Mouse (Mus musculus): ENCODE measurements around the gene Phex. TPM values are rescaled to one million over a fixed set of nuclear protein-coding genes. Genes with fewer than 3 reads are reported as not detected.

Gene Phex
- polyA plus RNA-seq, 1 experiment from 2014 or later: 0.23 TPM

GRCm38 (mm10) chrX:157328396-157328795, 86.7 kb downstream of the Phex start:
- Histone ChIP-seq H3K36me3 (ENCODE audit: control insufficient read depth, insufficient read depth, low read length) (no peaks in the 10 kb centered on the region), H3K4me1 (ENCODE audit: control insufficient read depth, insufficient read depth, low read length) (no peaks in the 10 kb centered on the region), H3K9me3 (replicated peaks; ENCODE audit: control insufficient read depth, low read length, poor library complexity, severe bottlenecking) (no peaks in the 10 kb centered on the region), H3K27me3 (ENCODE audit: control insufficient read depth, insufficient read depth, low read depth, low read length) (no peaks in the 10 kb centered on the region), H3K9ac (ENCODE audit: low read depth, low read length) (no peak overlapping the region), H3K4me2 (ENCODE audit: low read length) (no peak overlapping the region), H3K27ac (ENCODE audit: low read length) (no peak overlapping the region), H3K4me3 (ENCODE audit: low read depth, low read length) (no peak overlapping the region)
- no peak for ATAC-seq
- WGBS: 77% methylated on average over 1 of the region's 1 CpGs

- Histone ChIP-seq H3K9ac (ENCODE audit: low read depth, low read length) (no peak overlapping the region), H3K27ac (ENCODE audit: low read length) (no peak overlapping the region), H3K4me2 (ENCODE audit: low read length) (no peak overlapping the region), H3K4me3 (ENCODE audit: low read depth, low read length) (no peak overlapping the region), H3K9me3 (replicated peaks; ENCODE audit: control insufficient read depth, low read length, poor library complexity, severe bottlenecking) (no peaks in the 10 kb centered on the region), H3K36me3 (ENCODE audit: control insufficient read depth, insufficient read depth, low read length) (no peaks in the 10 kb centered on the region), H3K27me3 (ENCODE audit: control insufficient read depth, insufficient read depth, low read depth, low read length) (no peaks in the 10 kb centered on the region), H3K4me1 (ENCODE audit: control insufficient read depth, insufficient read depth, low read length) (no peaks in the 10 kb centered on the region)
- ATAC-seq: no peak
- WGBS: 91% methylated on average over 3 of the region's 3 CpGs
These were observed 87.4 kb downstream of the Phex start for GRCm38 (mm10) chrX:157327756-157328155.

GRCm38 (mm10) chrX:157324396-157324795, 90.7 kb downstream of the Phex start:
- H3K27me3 ChIP-seq (ENCODE audit: control insufficient read depth, insufficient read depth, low read depth, low read length): no peaks in the 10 kb centered on the region
- H3K4me1 ChIP-seq (ENCODE audit: control insufficient read depth, insufficient read depth, low read length): no peaks in the 10 kb centered on the region
- no peaks in the 10 kb centered on the region for H3K9me3 ChIP-seq (replicated peaks; ENCODE audit: control insufficient read depth, low read length, poor library complexity, severe bottlenecking)
- H3K4me3 ChIP-seq (ENCODE audit: low read depth, low read length): no peak overlapping the region
- no peak overlapping the region for H3K27ac ChIP-seq (ENCODE audit: low read length)
- H3K4me2 ChIP-seq (ENCODE audit: low read length): no peak overlapping the region
- no peak overlapping the region for H3K9ac ChIP-seq (ENCODE audit: low read depth, low read length)
- no peaks in the 10 kb centered on the region for H3K36me3 ChIP-seq (ENCODE audit: control insufficient read depth, insufficient read depth, low read length)
- WGBS: 90% methylated on average over 3 of the region's 3 CpGs
- ATAC-seq: no peak

- no peak for ATAC-seq
- Histone ChIP-seq H3K4me1 (ENCODE audit: control insufficient read depth, insufficient read depth, low read length) (peaks cover 6% of the 10 kb centered on the region; the same call in 1 of the 2 replicates), H3K4me2 (ENCODE audit: low read length) (no peak overlapping the region), H3K27me3 (ENCODE audit: control insufficient read depth, insufficient read depth, low read depth, low read length) (no peaks in the 10 kb centered on the region), H3K27ac (ENCODE audit: low read length) (no peak overlapping the region), H3K9ac (ENCODE audit: low read depth, low read length) (no peak overlapping the region), H3K9me3 (replicated peaks; ENCODE audit: control insufficient read depth, low read length, poor library complexity, severe bottlenecking) (no peaks in the 10 kb centered on the region), H3K4me3 (ENCODE audit: low read depth, low read length) (no peak overlapping the region), H3K36me3 (ENCODE audit: control insufficient read depth, insufficient read depth, low read length) (no peaks in the 10 kb centered on the region)
- WGBS: 68% methylated on average over 3 of the region's 3 CpGs
These were observed 104.8 kb downstream of the Phex start for GRCm38 (mm10) chrX:157310331-157310730.

- Histone ChIP-seq H3K27ac (ENCODE audit: low read length) (no peak overlapping the region), H3K9me3 (replicated peaks; ENCODE audit: control insufficient read depth, low read length, poor library complexity, severe bottlenecking) (no peaks in the 10 kb centered on the region), H3K36me3 (ENCODE audit: control insufficient read depth, insufficient read depth, low read length) (no peaks in the 10 kb centered on the region), H3K4me1 (ENCODE audit: control insufficient read depth, insufficient read depth, low read length) (peaks cover 9% of the 10 kb centered on the region; the same call in 1 of the 2 replicates), H3K4me2 (ENCODE audit: low read length) (no peak overlapping the region), H3K27me3 (ENCODE audit: control insufficient read depth, insufficient read depth, low read depth, low read length) (no peaks in the 10 kb centered on the region), H3K4me3 (ENCODE audit: low read depth, low read length) (no peak overlapping the region), H3K9ac (ENCODE audit: low read depth, low read length) (no peak overlapping the region)
- no peak for ATAC-seq
- 85% methylated on average over 1 of the region's 1 CpGs for WGBS
These were observed 106.9 kb downstream of the Phex start for GRCm38 (mm10) chrX:157308171-157308570.

GRCm38 (mm10) chrX:157307411-157307810, 107.7 kb downstream of the Phex start:
- Histone ChIP-seq H3K4me2 (ENCODE audit: low read length) (no peak overlapping the region), H3K4me3 (ENCODE audit: low read depth, low read length) (no peak overlapping the region), H3K36me3 (ENCODE audit: control insufficient read depth, insufficient read depth, low read length) (no peaks in the 10 kb centered on the region), H3K9ac (ENCODE audit: low read depth, low read length) (no peak overlapping the region), H3K27me3 (ENCODE audit: control insufficient read depth, insufficient read depth, low read depth, low read length) (no peaks in the 10 kb centered on the region), H3K4me1 (ENCODE audit: control insufficient read depth, insufficient read depth, low read length) (peaks cover 9% of the 10 kb centered on the region; the same call in 1 of the 2 replicates), H3K9me3 (replicated peaks; ENCODE audit: control insufficient read depth, low read length, poor library complexity, severe bottlenecking) (no peaks in the 10 kb centered on the region), H3K27ac (ENCODE audit: low read length) (peak overlapping the region; percentile 60; the same call in 1 of the 2 replicates)
- WGBS: 4% methylated on average over 3 of the region's 3 CpGs
- ATAC-seq: peak; percentile 69

GRCm38 (mm10) chrX:157306796-157307405, 108.2 kb downstream of the Phex start:
- H3K4me3 ChIP-seq (ENCODE audit: low read depth, low read length): no peak overlapping the region
- H3K9ac ChIP-seq (ENCODE audit: low read depth, low read length): no peak overlapping the region
- peaks cover 9% of the 10 kb centered on the region; the same call in 1 of the 2 replicates for H3K4me1 ChIP-seq (ENCODE audit: control insufficient read depth, insufficient read depth, low read length)
- WGBS: 28% methylated on average over 4 of the region's 4 CpGs
- no peaks in the 10 kb centered on the region for H3K36me3 ChIP-seq (ENCODE audit: control insufficient read depth, insufficient read depth, low read length)
- H3K9me3 ChIP-seq (replicated peaks; ENCODE audit: control insufficient read depth, low read length, poor library complexity, severe bottlenecking): no peaks in the 10 kb centered on the region
- no peak overlapping the region for H3K4me2 ChIP-seq (ENCODE audit: low read length)
- peak overlapping the region; percentile 60; the same call in 1 of the 2 replicates for H3K27ac ChIP-seq (ENCODE audit: low read length)
- peak; percentile 80 for ATAC-seq
- H3K27me3 ChIP-seq (ENCODE audit: control insufficient read depth, insufficient read depth, low read depth, low read length): no peaks in the 10 kb centered on the region

GRCm38 (mm10) chrX:157305852-157306232, 109.3 kb downstream of the Phex start:
- 0 out of 2 replicates have a peak, but pooled peaks have one; percentile 34 for ATAC-seq

GRCm38 (mm10) chrX:157305193-157305851, 109.8 kb downstream of the Phex start:
- Histone ChIP-seq H3K9me3 (replicated peaks; ENCODE audit: control insufficient read depth, low read length, poor library complexity, severe bottlenecking) (no peaks in the 10 kb centered on the region), H3K36me3 (ENCODE audit: control insufficient read depth, insufficient read depth, low read length) (no peaks in the 10 kb centered on the region), H3K27me3 (ENCODE audit: control insufficient read depth, insufficient read depth, low read depth, low read length) (no peaks in the 10 kb centered on the region), H3K4me3 (ENCODE audit: low read depth, low read length) (no peak overlapping the region), H3K4me2 (ENCODE audit: low read length) (no peak overlapping the region), H3K27ac (ENCODE audit: low read length) (no peak overlapping the region), H3K9ac (ENCODE audit: low read depth, low read length) (no peak overlapping the region), H3K4me1 (ENCODE audit: control insufficient read depth, insufficient read depth, low read length) (peaks cover 9% of the 10 kb centered on the region; the same call in 1 of the 2 replicates)
- ATAC-seq: 0 out of 2 replicates have a peak, but pooled peaks have one; percentile 19
- 17% methylated on average over 6 of the region's 6 CpGs for WGBS

More at GRCm38 (mm10) chrX:157305852-157306232, 109.3 kb downstream of the Phex start:
- H3K36me3 ChIP-seq (ENCODE audit: control insufficient read depth, insufficient read depth, low read length): no peaks in the 10 kb centered on the region
- H3K4me3 ChIP-seq (ENCODE audit: low read depth, low read length): no peak overlapping the region
- 66% methylated on average over 5 of the region's 5 CpGs for WGBS
- no peak overlapping the region for H3K9ac ChIP-seq (ENCODE audit: low read depth, low read length)
- no peak overlapping the region for H3K4me2 ChIP-seq (ENCODE audit: low read length)
- no peak overlapping the region for H3K27ac ChIP-seq (ENCODE audit: low read length)
- no peaks in the 10 kb centered on the region for H3K27me3 ChIP-seq (ENCODE audit: control insufficient read depth, insufficient read depth, low read depth, low read length)
- H3K9me3 ChIP-seq (replicated peaks; ENCODE audit: control insufficient read depth, low read length, poor library complexity, severe bottlenecking): no peaks in the 10 kb centered on the region
- peaks cover 9% of the 10 kb centered on the region; the same call in 1 of the 2 replicates for H3K4me1 ChIP-seq (ENCODE audit: control insufficient read depth, insufficient read depth, low read length)

All from midbrain, embryonic 16.5 days (tissue).